Mouse (Mus musculus) liver, postnatal 0 days (tissue): ENCODE measurements around the gene Slc6a8. TPM values are rescaled to one million over a fixed set of nuclear protein-coding genes. Genes with fewer than 3 reads are reported as not detected.
A peak's percentile ranks its signal among the peaks of the same experiment; 100 is the strongest.

ENCODE experiments used
- ATAC-seq: fragments of 200-750 bp; cut with Nextera tagmentation; 2 replicates; pipeline ENCODE4 v1.8.0; 2017; ENCODE audit warnings: mild to moderate bottlenecking, moderate library complexity
- DNase-seq: peaks from one replicate; pipeline ENCODE4 v3.0.0-alpha.2; 2016
- H3K27ac ChIP-seq: fragments of 300-500 bp; sonication (generic); 2 replicates; pipeline ENCODE4 v1.5.1; 2014; ENCODE audit warnings: antibody characterized with exemption, moderate library complexity, mild to moderate bottlenecking, low read depth
- H3K27me3 ChIP-seq: fragments of 300-500 bp; sonication (generic); 2 replicates; pipeline ENCODE4 v1.6.1; 2014; ENCODE audit warnings: low read length, control low read depth, mixed read lengths; ENCODE audit not compliant: insufficient read depth
- H3K36me3 ChIP-seq: fragments of 300-500 bp; sonication (generic); replicated peaks from 2 replicates; pipeline ENCODE4 v1.6.1; 2014; ENCODE audit warnings: mild to moderate bottlenecking, control low read depth, low read length, moderate library complexity, mixed read lengths; ENCODE audit not compliant: insufficient read depth
- H3K4me1 ChIP-seq: fragments of 300-500 bp; sonication (generic); 2 replicates; pipeline ENCODE4 v1.6.1; 2014; ENCODE audit warnings: antibody characterized with exemption, mild to moderate bottlenecking, control low read depth; ENCODE audit not compliant: insufficient read depth
- H3K4me2 ChIP-seq: fragments of 300-500 bp; sonication (generic); 2 replicates; pipeline ENCODE4 v1.6.1; 2014; ENCODE audit warnings: low read depth, mild to moderate bottlenecking, low read length, moderate library complexity, mixed read lengths
- H3K4me3 ChIP-seq: fragments of 300-500 bp; sonication (generic); 2 replicates; pipeline ENCODE4 v1.5.1; 2014; ENCODE audit warnings: low read depth, low read length
- H3K9ac ChIP-seq: fragments of 300-500 bp; sonication (generic); replicated peaks from 2 replicates; pipeline ENCODE4 v1.6.1; 2014; ENCODE audit warnings: mild to moderate bottlenecking, moderate library complexity
- H3K9me3 ChIP-seq: fragments of 300-500 bp; sonication (generic); 2 replicates; pipeline ENCODE4 v1.6.1; 2016; ENCODE audit warnings: mild to moderate bottlenecking, control low read depth, low read length, mixed read lengths
- CTCF ChIP-seq: sonication (generic); IDR thresholded peaks from 2 replicates; pipeline ENCODE4 v1.5.1; 2016; ENCODE audit warnings: antibody characterized with exemption, low read depth
- EP300 ChIP-seq: IDR thresholded peaks from 2 replicates; pipeline ENCODE4 v1.6.1; 2016; ENCODE audit warnings: antibody characterized with exemption, low read depth, mild to moderate bottlenecking
- WGBS: fragments of 180-500 bp; shearing (Covaris S2); extraction: QIAGEN DNeasy Blood & Tissue Kit; methylation state at CpG from one replicate; pipeline ENCODE4 v1.1.7; 2014; ENCODE audit not compliant: insufficient replicate concordance; 5-methylcytosine and 5-hydroxymethylcytosine counted together
- polyA plus RNA-seq: library from polyadenylated mRNA; unstranded; fragments of >200 nt; fragmentation: Nextera tagmentation; extraction: Ambion mirVana; gene quantifications from 2 replicates; pipeline ENCODE4 v1.2.1, GENCODE M21; 2015

The Slc6a8 gene
- polyA plus RNA-seq, 1 experiment from 2014 or later = 0.81 TPM

DNA sequence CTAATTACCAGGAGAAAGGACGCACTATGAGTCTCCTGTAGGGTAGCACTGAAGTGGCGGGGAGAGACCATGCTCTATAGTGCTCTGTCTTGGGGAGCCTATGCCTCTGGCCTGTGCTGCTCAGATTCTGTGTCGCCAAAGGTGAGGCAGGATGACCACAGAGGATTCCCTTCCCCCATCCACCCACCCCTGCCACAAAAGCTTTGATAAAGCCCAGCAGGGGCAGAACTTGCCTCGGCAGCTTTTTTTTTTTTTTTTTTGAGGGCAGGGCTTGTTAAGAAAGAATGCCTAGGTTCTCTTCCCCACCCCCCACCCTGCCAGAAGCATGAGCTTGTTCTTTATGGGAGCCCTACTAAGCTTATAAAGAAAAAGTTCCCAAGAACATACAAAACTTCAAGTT is 27.8 kb upstream of the Slc6a8 start:
- H3K27me3 ChIP-seq = peaks cover 1% of the 10 kb centered on the region
- ATAC-seq = no peak
- DNase-seq = no peak
- no peaks in the 10 kb centered on the region for H3K4me1 ChIP-seq
- no peaks in the 10 kb centered on the region for H3K9me3 ChIP-seq
- H3K4me3 ChIP-seq = no peak overlapping the region
- H3K9ac ChIP-seq = no peak overlapping the region
- 50% methylated on average over 4 of the region's 4 CpGs for WGBS
- no peak overlapping the region for H3K27ac ChIP-seq
- no peak overlapping the region for H3K4me2 ChIP-seq
- no peaks in the 10 kb centered on the region for H3K36me3 ChIP-seq
- no peak for TF ChIP-seq EP300

GRCm38 (mm10) chrX:73650869-73651268 is 22.1 kb upstream of the Slc6a8 start:
- Histone ChIP-seq H3K27me3 (no peaks in the 10 kb centered on the region), H3K9me3 (no peaks in the 10 kb centered on the region), H3K36me3 (no peaks in the 10 kb centered on the region), H3K27ac (no peak overlapping the region), H3K4me1 (no peaks in the 10 kb centered on the region), H3K9ac (no peak overlapping the region), H3K4me3 (no peak overlapping the region), H3K4me2 (no peak overlapping the region)
- DNase-seq (no peak), ATAC-seq (no peak)
- WGBS = 65% methylated on average over 3 of the region's 3 CpGs
- TF ChIP-seq CTCF (no peak), EP300 (no peak)

GRCm38 (mm10) chrX:73653392-73653791 is 19.6 kb upstream of the Slc6a8 start:
- Histone ChIP-seq H3K27ac (0 out of 2 replicates have a peak overlapping the region, but pooled peaks have one; percentile 18), H3K4me3 (no peak overlapping the region), H3K9me3 (no peaks in the 10 kb centered on the region), H3K9ac (no peak overlapping the region), H3K36me3 (no peaks in the 10 kb centered on the region), H3K4me2 (no peak overlapping the region), H3K4me1 (no peaks in the 10 kb centered on the region), H3K27me3 (no peaks in the 10 kb centered on the region)
- TF ChIP-seq EP300 (no peak), CTCF (no peak)
- DNase-seq = no peak
- WGBS = 68% methylated on average over 6 of the region's 6 CpGs
- ATAC-seq = peak; percentile 76

GRCm38 (mm10) chrX:73654177-73654576 is 18.8 kb upstream of the Slc6a8 start:
- no peak for TF ChIP-seq EP300
- peak; percentile 96 for TF ChIP-seq CTCF
- no peaks in the 10 kb centered on the region for H3K9me3 ChIP-seq
- 22% methylated on average over 6 of the region's 6 CpGs for WGBS
- H3K27me3 ChIP-seq = no peaks in the 10 kb centered on the region
- H3K4me2 ChIP-seq = peak overlapping the region; percentile 36; the same call in 1 of the 2 replicates
- H3K9ac ChIP-seq = no peak overlapping the region
- 0 out of 2 replicates have a peak overlapping the region, but pooled peaks have one; percentile 18 for H3K27ac ChIP-seq
- H3K4me1 ChIP-seq = no peaks in the 10 kb centered on the region
- peak; percentile 77 for DNase-seq
- peak; percentile 79 for ATAC-seq
- no peaks in the 10 kb centered on the region for H3K36me3 ChIP-seq
- H3K4me3 ChIP-seq = no peak overlapping the region

DNA sequence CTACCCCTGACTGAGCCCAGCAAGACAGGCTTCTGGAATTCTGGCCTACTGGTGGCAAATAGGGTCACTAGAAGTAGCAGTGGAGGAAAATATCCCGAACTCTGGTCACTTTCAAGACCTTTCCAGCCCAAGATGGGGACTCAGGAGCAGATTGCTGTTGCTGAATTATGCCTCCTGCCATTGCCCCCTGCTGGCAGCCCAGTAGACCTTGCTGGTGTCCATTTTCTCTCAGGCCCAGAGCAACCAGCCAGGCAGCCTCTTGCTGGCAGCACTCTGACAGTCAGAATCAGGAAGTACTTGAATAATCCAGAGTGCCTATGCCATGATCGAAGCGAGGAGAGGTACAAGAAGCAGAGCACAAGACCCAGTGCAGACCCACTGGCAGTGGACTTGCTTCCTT is 17.4 kb upstream of the Slc6a8 start:
- Histone ChIP-seq H3K36me3 (no peaks in the 10 kb centered on the region), H3K9me3 (no peaks in the 10 kb centered on the region), H3K4me3 (no peak overlapping the region), H3K4me1 (no peaks in the 10 kb centered on the region), H3K27me3 (no peaks in the 10 kb centered on the region), H3K9ac (no peak overlapping the region), H3K4me2 (no peak overlapping the region), H3K27ac (no peak overlapping the region)
- TF ChIP-seq CTCF = peak; percentile 63
- TF ChIP-seq EP300 = no peak
- DNase-seq (peak; percentile 52), ATAC-seq (no peak)
- 49% methylated on average over 3 of the region's 3 CpGs for WGBS

GRCm38 (mm10) chrX:73658391-73658790 is 14.6 kb upstream of the Slc6a8 start:
- Histone ChIP-seq H3K36me3 (no peaks in the 10 kb centered on the region), H3K27me3 (no peaks in the 10 kb centered on the region), H3K9me3 (no peaks in the 10 kb centered on the region), H3K9ac (no peak overlapping the region), H3K4me3 (no peak overlapping the region), H3K27ac (no peak overlapping the region), H3K4me2 (no peak overlapping the region), H3K4me1 (no peaks in the 10 kb centered on the region)
- ATAC-seq = no peak
- DNase-seq = no peak
- 46% methylated on average over 7 of the region's 7 CpGs for WGBS
- TF ChIP-seq CTCF (no peak), EP300 (no peak)
